8 mouse cellular contexts compared by ENCODE assay signal in genomic region chr11:75214081-75214950, GRCm38 (mm10). TPM values are rescaled to one million over a fixed set of nuclear protein-coding genes. Genes with fewer than 3 reads are reported as not detected.
DNase-seq lines count a peak whose midpoint lies in the region; ATAC-seq lines count a peak whose summit lies in the region.

No protein-coding gene starts in this region.

- no peak for DNase-seq in heart, embryonic 10.5 days (ENCODE audit: low spot score)
- DNase-seq in heart, postnatal 4 days = no peak
- no peak for DNase-seq in urinary bladder, postnatal 25 days (ENCODE audit: low spot score)
- DNase-seq in frontal cortex, postnatal 14 days (ENCODE audit: low spot score in 2 of 2) = no peak

- H3K9ac ChIP-seq in forebrain, embryonic 12.5 days = peak overlapping the region; percentile 51
- peak overlapping the region; percentile 49 for H3K9ac ChIP-seq in kidney, embryonic 15.5 days
- H3K9ac ChIP-seq in midbrain, embryonic 15.5 days = peak overlapping the region; percentile 18; the same call in 1 of the 2 replicates

- peak overlapping the region; percentile 54 for H3K4me3 ChIP-seq in heart, embryonic 10.5 days
- H3K4me3 ChIP-seq in forebrain, embryonic 12.5 days (replicated peaks) = peak overlapping the region; percentile 30
- H3K4me3 ChIP-seq in kidney, embryonic 15.5 days (replicated peaks) = peak overlapping the region; percentile 38
- H3K4me3 ChIP-seq in midbrain, embryonic 15.5 days = peak overlapping the region; percentile 10; the same call in 1 of the 2 replicates

- no peaks in the 10 kb centered on the region for H3K36me3 ChIP-seq in heart, embryonic 10.5 days
- H3K36me3 ChIP-seq in forebrain, embryonic 12.5 days (replicated peaks) = no peaks in the 10 kb centered on the region
- H3K36me3 ChIP-seq in kidney, embryonic 15.5 days = no peaks in the 10 kb centered on the region
- no peaks in the 10 kb centered on the region for H3K36me3 ChIP-seq in midbrain, embryonic 15.5 days (replicated peaks)

- peak; percentile 59 for ATAC-seq in forebrain, embryonic 12.5 days (ENCODE audit: low FRiP score)
- peak; percentile 41 for ATAC-seq in kidney, embryonic 15.5 days (replicated peaks; ENCODE audit: low FRiP score)
- ATAC-seq in midbrain, embryonic 15.5 days (replicated peaks) = peak; percentile 57
- no peak for ATAC-seq in inflammation-experienced regulatory T-cells, adult 6 months

- peaks cover 10% of the 10 kb centered on the region; the same call in 1 of the 2 replicates for H3K27me3 ChIP-seq in heart, embryonic 10.5 days (ENCODE audit: insufficient read depth, poor library complexity, severe bottlenecking)
- peaks cover 37% of the 10 kb centered on the region for H3K27me3 ChIP-seq in forebrain, embryonic 12.5 days
- no peaks in the 10 kb centered on the region for H3K27me3 ChIP-seq in kidney, embryonic 15.5 days
- no peaks in the 10 kb centered on the region for H3K27me3 ChIP-seq in midbrain, embryonic 15.5 days (replicated peaks)

- H3K27ac ChIP-seq in heart, embryonic 10.5 days = peak overlapping the region; percentile 90
- peak overlapping the region; percentile 50; the same call in 1 of the 2 replicates for H3K27ac ChIP-seq in forebrain, embryonic 12.5 days
- peak overlapping the region; percentile 93 for H3K27ac ChIP-seq in kidney, embryonic 15.5 days
- peak overlapping the region; percentile 72 for H3K27ac ChIP-seq in midbrain, embryonic 15.5 days

- peak overlapping the region; percentile 60 for H3K4me2 ChIP-seq in forebrain, embryonic 12.5 days
- H3K4me2 ChIP-seq in kidney, embryonic 15.5 days = peak overlapping the region; percentile 69
- H3K4me2 ChIP-seq in midbrain, embryonic 15.5 days = peak overlapping the region; percentile 44

- WGBS in heart, embryonic 10.5 days = 16% methylated on average over 13 of the region's 13 CpGs
- 16% methylated on average over 13 of the region's 13 CpGs for WGBS in forebrain, embryonic 12.5 days
- WGBS in kidney, embryonic 15.5 days = 23% methylated on average over 12 of the region's 13 CpGs
- WGBS in midbrain, embryonic 15.5 days = 15% methylated on average over 13 of the region's 13 CpGs

- peaks cover 76% of the 10 kb centered on the region for H3K4me1 ChIP-seq in heart, embryonic 10.5 days
- H3K4me1 ChIP-seq in forebrain, embryonic 12.5 days = peaks cover 60% of the 10 kb centered on the region
- H3K4me1 ChIP-seq in kidney, embryonic 15.5 days = peaks cover 52% of the 10 kb centered on the region
- peaks cover 61% of the 10 kb centered on the region for H3K4me1 ChIP-seq in midbrain, embryonic 15.5 days

- H3K9me3 ChIP-seq in heart, embryonic 10.5 days = no peaks in the 10 kb centered on the region
- H3K9me3 ChIP-seq in forebrain, embryonic 12.5 days = no peaks in the 10 kb centered on the region
- H3K9me3 ChIP-seq in kidney, embryonic 15.5 days (replicated peaks) = no peaks in the 10 kb centered on the region
- no peaks in the 10 kb centered on the region for H3K9me3 ChIP-seq in midbrain, embryonic 15.5 days

RNA-seq across cellular contexts. Expression of gene Rtn4rl1, which starts 20.7 kb away (rescaled TPM):
- 9.7 and 16.6 TPM in 2 replicates for polyA plus RNA-seq in heart, embryonic 10.5 days (2016; fragmentation: Nextera tagmentation; extraction: Ambion mirVana)
- total RNA-seq in heart, postnatal 4 days (2021) = 10 to 100 TPM; 20.3 to 23.2 TPM
- 1.7 and 1.8 TPM in 2 replicates for polyA plus RNA-seq in forebrain, embryonic 12.5 days (2016; fragmentation: Nextera tagmentation; extraction: Ambion mirVana)
- 3.4 and 3.6 TPM in 2 replicates for polyA plus RNA-seq in kidney, embryonic 15.5 days (2015; fragmentation: Nextera tagmentation; extraction: Ambion mirVana)
- polyA plus RNA-seq in midbrain, embryonic 15.5 days (2015; fragmentation: Nextera tagmentation; extraction: Ambion mirVana) = 15.7 and 18.3 TPM in 2 replicates
- polyA plus RNA-seq in inflammation-experienced regulatory T-cells, adult 6 months (2017; shearing (Covaris generic)) = 1 to 10 TPM; 1.3 to 2.5 (median 2.2) TPM

RNA-seq across cellular contexts. Expression of gene Dph1, which starts 23.3 kb away (rescaled TPM):
- polyA plus RNA-seq in heart, embryonic 10.5 days (2016; fragmentation: Nextera tagmentation; extraction: Ambion mirVana) = 26.8 and 28.0 TPM in 2 replicates
- 10 to 100 TPM; 15.0 to 17.4 TPM for total RNA-seq in heart, postnatal 4 days (2021)
- polyA plus RNA-seq in forebrain, embryonic 12.5 days (2016; fragmentation: Nextera tagmentation; extraction: Ambion mirVana) = 15.7 and 16.6 TPM in 2 replicates
- polyA plus RNA-seq in kidney, embryonic 15.5 days (2015; fragmentation: Nextera tagmentation; extraction: Ambion mirVana) = 24.6 and 26.3 TPM in 2 replicates
- 13.1 and 14.0 TPM in 2 replicates for polyA plus RNA-seq in midbrain, embryonic 15.5 days (2015; fragmentation: Nextera tagmentation; extraction: Ambion mirVana)
- polyA plus RNA-seq in inflammation-experienced regulatory T-cells, adult 6 months (2017; shearing (Covaris generic)) = 10 to 100 TPM in 2 of 3 experiments, 1 to 10 TPM in 1; 4.0 to 15.3 (median 11.7) TPM

RNA-seq across cellular contexts. Expression of gene Ovca2, which starts 35.7 kb away (rescaled TPM):
- polyA plus RNA-seq in heart, embryonic 10.5 days (2016; fragmentation: Nextera tagmentation; extraction: Ambion mirVana) = 24.0 and 29.0 TPM in 2 replicates
- 1 to 10 TPM; 8.1 to 8.7 TPM for total RNA-seq in heart, postnatal 4 days (2021)
- polyA plus RNA-seq in forebrain, embryonic 12.5 days (2016; fragmentation: Nextera tagmentation; extraction: Ambion mirVana) = 24.3 and 25.3 TPM in 2 replicates
- 25.3 and 27.0 TPM in 2 replicates for polyA plus RNA-seq in kidney, embryonic 15.5 days (2015; fragmentation: Nextera tagmentation; extraction: Ambion mirVana)
- 15.4 and 18.3 TPM in 2 replicates for polyA plus RNA-seq in midbrain, embryonic 15.5 days (2015; fragmentation: Nextera tagmentation; extraction: Ambion mirVana)
- polyA plus RNA-seq in inflammation-experienced regulatory T-cells, adult 6 months (2017; shearing (Covaris generic)) = 10 to 100 TPM; 27.9 to 36.4 (median 32.7) TPM

RNA-seq across cellular contexts. Expression of gene Hic1, which starts 45.0 kb away (rescaled TPM):
- polyA plus RNA-seq in heart, embryonic 10.5 days (2016; fragmentation: Nextera tagmentation; extraction: Ambion mirVana) = 1.9 and 2.1 TPM in 2 replicates
- 10 to 100 TPM; 42.6 to 49.5 TPM for total RNA-seq in heart, postnatal 4 days (2021)
- polyA plus RNA-seq in forebrain, embryonic 12.5 days (2016; fragmentation: Nextera tagmentation; extraction: Ambion mirVana) = 3.2 and 4.4 TPM in 2 replicates
- polyA plus RNA-seq in kidney, embryonic 15.5 days (2015; fragmentation: Nextera tagmentation; extraction: Ambion mirVana) = 24.3 and 25.9 TPM in 2 replicates
- polyA plus RNA-seq in midbrain, embryonic 15.5 days (2015; fragmentation: Nextera tagmentation; extraction: Ambion mirVana) = 2.8 and 3.2 TPM in 2 replicates
- polyA plus RNA-seq in inflammation-experienced regulatory T-cells, adult 6 months (2017; shearing (Covaris generic)) = under 1 TPM; 0.21 to 0.50 (median 0.38) TPM
